Mouse (Mus musculus) embryonic fibroblast, embryonic 13.5 days (primary cell): ENCODE data around the gene Cd207. TPM values are rescaled to one million over a fixed set of nuclear protein-coding genes. Genes with fewer than 3 reads are reported as not detected.

Experiments
- H3K27ac ChIP-seq: 2 replicates; pipeline ENCODE4 v1.5.1; 2012; ENCODE audit warnings: low read length, control low read depth, inconsistent platforms; ENCODE audit not compliant: insufficient read depth
- H3K4me1 ChIP-seq: 2 replicates; pipeline ENCODE4 v1.6.1; 2011; ENCODE audit warnings: low read length; ENCODE audit not compliant: control insufficient read depth, insufficient read depth
- H3K4me3 ChIP-seq: 2 replicates; pipeline ENCODE4 v1.5.1; 2011; ENCODE audit warnings: mild to moderate bottlenecking, control low read depth, low read length; ENCODE audit not compliant: insufficient read depth
- CTCF ChIP-seq: IDR thresholded peaks from 2 replicates; pipeline ENCODE4 v1.5.1; 2011; ENCODE audit warnings: mild to moderate bottlenecking, control low read depth, low read length, moderate library complexity, borderline replicate concordance; ENCODE audit not compliant: insufficient read depth
- POLR2A ChIP-seq: IDR thresholded peaks from 2 replicates; pipeline ENCODE4 v1.6.1; 2011; ENCODE audit warnings: low read depth, mild to moderate bottlenecking, control low read depth, low read length, moderate library complexity
- polyA plus RNA-seq: library from polyadenylated mRNA; stranded (reverse); fragments of >200 nt; gene quantifications from 2 replicates; pipeline ENCODE4 v1.2.4, GENCODE M21; 2011; ENCODE audit warnings: low read depth; ENCODE audit not compliant: missing spikeins, insufficient read length

Cd207 gene
- polyA plus RNA-seq, 1 experiment, result not detected

GRCm38 (mm10) chr6:83699971-83700370 is 22.3 kb upstream of the Cd207 start:
- H3K4me3 ChIP-seq, result no peak overlapping the region
- H3K27ac ChIP-seq, result no peak overlapping the region
- TF ChIP-seq POLR2A, result no peak
- TF ChIP-seq CTCF, result no peak
- no peaks in the 10 kb centered on the region for H3K4me1 ChIP-seq

DNA sequence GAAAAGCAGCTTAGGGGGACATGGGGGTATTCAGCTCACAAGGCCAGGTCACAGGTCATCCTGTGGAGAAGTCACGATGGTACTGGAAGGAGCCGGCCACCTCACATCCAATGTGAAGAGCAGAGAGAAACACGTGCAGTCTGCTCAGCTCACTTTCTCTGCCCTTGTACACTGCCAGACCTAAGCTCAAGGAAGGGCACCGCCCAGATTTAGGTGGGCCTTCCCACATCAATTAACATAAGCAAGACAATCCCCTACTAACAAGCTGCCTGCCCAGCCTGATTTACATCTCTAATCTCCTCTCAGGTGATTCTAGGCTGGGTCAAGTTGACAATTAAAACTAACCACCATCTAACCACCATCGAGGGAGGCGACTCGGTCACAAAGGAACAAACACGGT is 20.3 kb upstream of the Cd207 start:
- TF ChIP-seq POLR2A, result no peak
- no peak for TF ChIP-seq CTCF
- H3K4me3 ChIP-seq, result no peak overlapping the region

DNA sequence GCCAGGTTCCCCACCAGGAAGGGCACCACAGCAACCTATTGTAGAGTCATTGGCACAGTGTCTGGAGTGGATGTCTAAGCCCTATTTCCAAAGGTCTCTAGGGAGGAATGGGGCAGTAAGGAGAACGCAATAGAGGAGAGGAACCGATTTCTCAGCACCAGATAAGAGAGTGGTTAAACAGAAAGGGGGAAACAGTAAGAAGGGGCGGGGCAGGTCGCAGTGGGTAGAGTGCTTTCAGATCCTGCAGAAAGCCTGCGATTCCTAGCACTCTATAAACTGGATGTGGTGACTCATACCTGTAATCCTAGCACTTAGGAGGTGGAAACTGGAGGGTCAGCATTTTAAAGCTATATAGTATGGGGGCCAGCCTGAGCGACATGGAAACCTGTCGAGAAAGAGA is 19.0 kb upstream of the Cd207 start:
- H3K4me1 ChIP-seq, result no peaks in the 10 kb centered on the region
- TF ChIP-seq CTCF (no peak), POLR2A (no peak)
- no peak overlapping the region for H3K27ac ChIP-seq
- H3K4me3 ChIP-seq, result no peak overlapping the region

More for the DNA sequence above, 20.3 kb upstream of the Cd207 start:
- Histone ChIP-seq H3K27ac (no peak overlapping the region), H3K4me1 (no peaks in the 10 kb centered on the region)

- H3K4me3 ChIP-seq, result no peak overlapping the region
- no peaks in the 10 kb centered on the region for H3K4me1 ChIP-seq
- H3K27ac ChIP-seq, result no peak overlapping the region
- no peak for TF ChIP-seq CTCF
- TF ChIP-seq POLR2A, result no peak
Observed at GRCm38 (mm10) chr6:83695731-83696130, 18.1 kb upstream of the Cd207 start.

GRCm38 (mm10) chr6:83693835-83694234 is 16.2 kb upstream of the Cd207 start:
- no peak overlapping the region for H3K27ac ChIP-seq
- H3K4me1 ChIP-seq, result no peaks in the 10 kb centered on the region
- TF ChIP-seq POLR2A (no peak), CTCF (peak; percentile 49)
- H3K4me3 ChIP-seq, result no peak overlapping the region

GRCm38 (mm10) chr6:83692962-83693361 is 15.3 kb upstream of the Cd207 start:
- TF ChIP-seq CTCF (no peak), POLR2A (no peak)
- Histone ChIP-seq H3K4me3 (no peak overlapping the region), H3K4me1 (no peaks in the 10 kb centered on the region), H3K27ac (no peak overlapping the region)

- TF ChIP-seq POLR2A (no peak), CTCF (no peak)
- Histone ChIP-seq H3K4me3 (no peak overlapping the region), H3K4me1 (no peaks in the 10 kb centered on the region), H3K27ac (no peak overlapping the region)
Observed at GRCm38 (mm10) chr6:83690936-83691335, 13.3 kb upstream of the Cd207 start.

DNA sequence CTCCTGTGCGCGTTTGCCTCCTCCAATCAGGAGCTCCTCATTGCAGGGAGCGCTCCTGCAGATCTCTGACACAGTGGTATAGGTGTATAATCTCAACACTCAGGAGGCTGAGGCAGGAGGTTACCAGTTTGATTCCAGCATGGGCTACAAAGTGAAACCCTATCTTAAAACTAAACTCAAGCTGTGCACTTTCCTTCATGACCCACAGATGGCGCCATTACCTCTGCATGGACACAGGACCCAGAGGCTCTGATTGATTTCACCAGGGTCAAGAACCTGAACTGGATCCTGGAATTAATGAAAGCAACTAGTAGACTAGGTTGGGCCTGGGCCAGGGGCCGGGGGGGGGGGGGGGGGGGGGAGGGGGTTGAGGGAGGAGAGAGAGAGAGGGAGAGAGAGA is 12.6 kb upstream of the Cd207 start:
- no peak overlapping the region for H3K4me3 ChIP-seq
- H3K4me1 ChIP-seq, result no peaks in the 10 kb centered on the region
- H3K27ac ChIP-seq, result no peak overlapping the region
- TF ChIP-seq CTCF (peak; percentile 36; the same call in 1 of the 2 replicates), POLR2A (no peak)

DNA sequence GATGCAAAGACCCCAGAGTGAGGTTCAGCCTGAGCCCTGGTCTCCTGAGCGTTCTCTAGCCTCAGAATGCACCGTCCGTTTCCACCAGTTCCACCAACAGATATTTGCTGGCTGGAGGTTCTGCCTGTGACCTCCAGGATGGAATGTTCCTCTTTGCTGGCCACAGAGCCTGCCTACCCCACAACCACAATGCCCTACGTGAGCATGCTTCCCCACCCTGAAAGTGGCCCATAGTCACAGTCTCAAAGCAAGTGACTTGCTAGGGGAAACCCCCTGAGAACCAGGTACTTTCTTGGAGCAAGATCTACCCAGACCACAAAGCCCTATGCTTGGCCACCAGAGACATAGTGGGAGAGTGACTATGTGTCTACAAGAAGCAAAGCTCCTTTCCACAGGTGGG is 11.7 kb upstream of the Cd207 start:
- H3K27ac ChIP-seq, result no peak overlapping the region
- TF ChIP-seq POLR2A (no peak), CTCF (no peak)
- no peak overlapping the region for H3K4me3 ChIP-seq
- no peaks in the 10 kb centered on the region for H3K4me1 ChIP-seq

GRCm38 (mm10) chr6:83673395-83673794 is 4.3 kb downstream of the Cd207 start:
- TF ChIP-seq POLR2A (no peak), CTCF (peak; percentile 55; the same call in 1 of the 2 replicates)
- no peaks in the 10 kb centered on the region for H3K4me1 ChIP-seq
- no peak overlapping the region for H3K4me3 ChIP-seq
- H3K27ac ChIP-seq, result no peak overlapping the region

GRCm38 (mm10) chr6:83665009-83665408 is 12.6 kb downstream of the Cd207 start:
- no peak overlapping the region for H3K27ac ChIP-seq
- H3K4me1 ChIP-seq, result no peaks in the 10 kb centered on the region
- no peak for TF ChIP-seq POLR2A
- TF ChIP-seq CTCF, result no peak
- H3K4me3 ChIP-seq, result no peak overlapping the region
